Mouse (Mus musculus): ENCODE data around the gene Arhgef10l. TPM values are rescaled to one million over a fixed set of nuclear protein-coding genes. Genes with fewer than 3 reads are reported as not detected.
A peak's percentile ranks its signal among the peaks of the same experiment; 100 is the strongest.

The Arhgef10l gene
- total RNA-seq, 2 experiments from 2014 or later: 48.8 to 50.8 TPM

DNA sequence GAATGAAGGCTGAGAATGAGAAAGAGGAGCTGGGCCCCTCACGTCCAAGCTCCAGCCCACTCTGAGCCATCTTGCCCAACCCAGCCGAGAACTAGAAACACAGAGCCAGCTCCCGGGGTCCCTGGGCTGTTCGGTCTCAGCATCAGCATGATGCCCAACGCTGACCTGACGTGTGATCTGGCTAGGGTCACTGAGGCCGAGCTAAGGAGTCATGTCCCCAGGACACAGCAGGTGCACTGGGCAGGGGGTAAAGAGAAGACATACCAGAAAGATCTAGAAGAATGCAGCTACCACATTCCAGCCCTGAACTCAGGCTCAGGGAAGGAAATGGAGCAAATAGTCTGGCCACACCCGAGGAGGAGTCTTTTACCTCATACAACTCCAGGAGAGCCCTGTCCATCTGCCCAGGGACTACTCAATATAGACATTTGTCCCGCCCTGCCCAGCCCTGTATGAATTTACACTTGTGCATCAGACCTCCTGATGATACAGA is 57.5 kb downstream of the Arhgef10l start:
- DNase-seq (ENCODE audit: low spot score in 2 of 2): no peak

GRCm38 (mm10) chr4:140606779-140607178 is 59.0 kb downstream of the Arhgef10l start:
- DNase-seq (ENCODE audit: low spot score in 2 of 2): no peak

DNA sequence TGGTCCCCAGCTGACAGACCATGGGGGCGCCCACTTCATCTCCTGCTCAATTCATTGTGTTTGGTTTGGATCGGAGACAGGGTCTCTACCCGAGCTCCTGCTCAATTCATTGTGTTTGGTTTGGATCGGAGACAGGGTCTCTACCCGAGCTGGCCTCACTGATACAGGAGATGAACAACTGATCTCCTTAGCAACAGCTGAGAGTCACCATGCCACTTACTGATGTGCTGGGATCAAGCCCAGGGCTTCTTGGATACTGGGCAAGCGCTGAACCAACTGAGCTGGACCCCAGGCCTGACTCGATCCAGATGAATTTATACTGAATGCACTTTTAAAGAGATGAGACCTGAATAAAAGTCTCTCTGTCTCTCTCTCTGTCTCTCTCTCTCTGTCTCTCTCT is 59.6 kb downstream of the Arhgef10l start:
- no peak for DNase-seq (ENCODE audit: low spot score in 2 of 2)

DNA sequence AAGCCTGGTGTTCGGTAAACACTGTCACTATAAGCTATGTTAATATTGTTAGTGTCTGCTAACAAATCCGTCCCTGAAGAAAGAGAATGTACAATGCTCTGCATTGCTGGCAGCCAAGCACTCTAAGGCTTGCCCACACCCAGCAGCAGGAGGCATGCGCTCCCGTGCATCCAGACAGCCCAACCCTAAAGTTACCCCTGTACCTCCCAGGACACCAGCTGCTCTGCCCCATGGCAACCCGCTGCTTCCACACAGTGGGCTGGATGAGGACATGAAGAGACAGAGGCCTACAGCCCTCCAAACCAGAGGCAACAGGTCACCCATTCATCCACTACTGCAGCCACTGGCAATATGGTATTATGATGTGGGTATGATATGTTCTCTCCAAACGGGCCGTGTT is 60.0 kb downstream of the Arhgef10l start:
- DNase-seq (ENCODE audit: low spot score in 2 of 2): no peak

DNA sequence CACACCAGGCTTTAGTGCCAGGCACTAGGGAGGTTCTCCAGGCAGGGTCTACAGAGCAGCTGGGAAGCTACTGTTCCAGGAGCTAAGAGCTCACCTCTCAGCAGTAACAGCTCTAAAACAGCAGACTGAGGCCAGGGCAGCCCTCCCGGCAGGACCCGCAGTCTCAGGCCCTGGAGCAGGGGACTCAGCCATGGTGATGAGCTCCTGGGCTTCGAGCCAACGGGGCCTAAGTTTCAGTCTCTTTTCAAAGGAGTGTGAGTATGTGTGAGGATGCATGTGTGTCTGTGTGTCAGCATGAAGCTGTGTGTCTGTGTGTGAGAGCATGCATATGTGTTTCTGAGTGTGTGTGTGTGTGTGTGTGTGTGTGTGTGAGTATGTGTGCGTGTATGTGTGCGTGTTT is 60.6 kb downstream of the Arhgef10l start:
- no peak for DNase-seq (ENCODE audit: low spot score in 2 of 2)

DNA sequence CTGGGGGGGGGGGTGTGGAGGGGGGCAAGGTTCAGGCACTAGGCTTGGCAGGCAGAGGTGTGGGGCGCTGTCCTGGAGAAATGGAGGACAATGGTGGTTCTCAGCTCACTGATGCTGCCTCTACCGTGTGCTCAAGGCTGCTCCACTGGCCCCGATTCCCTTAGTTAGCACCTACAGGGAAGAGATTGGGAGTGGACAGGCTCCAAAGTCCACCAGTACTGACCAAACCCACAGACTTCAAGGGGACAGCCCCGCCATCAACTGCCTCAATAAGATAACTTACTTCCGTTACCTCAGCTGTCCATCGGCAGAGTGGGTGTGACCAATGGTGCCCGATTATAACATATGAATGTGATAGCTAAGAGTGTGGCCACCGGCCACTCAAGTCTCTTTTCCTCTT is 61.3 kb downstream of the Arhgef10l start:
- DNase-seq (ENCODE audit: low spot score in 2 of 2): no peak

DNA sequence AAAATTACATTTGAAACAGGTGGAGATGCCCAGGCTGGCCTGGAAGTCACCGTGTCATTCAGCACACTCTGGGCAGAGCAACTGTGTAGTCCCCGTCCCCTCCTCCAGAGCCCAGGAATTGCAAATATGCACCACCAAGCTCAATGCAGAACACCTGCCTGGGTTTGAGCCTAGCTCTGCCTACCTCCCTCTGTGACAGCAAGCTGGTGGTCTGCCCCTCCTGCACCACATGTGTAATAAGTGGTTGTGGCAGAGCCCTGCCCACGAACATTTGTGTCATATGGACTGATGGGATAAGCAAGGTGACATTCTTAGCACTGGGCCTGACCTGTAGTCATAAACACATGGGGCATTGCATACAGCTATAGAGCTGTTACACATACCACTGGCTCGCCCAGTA is 63.8 kb downstream of the Arhgef10l start:
- no peak for DNase-seq (ENCODE audit: low spot score in 2 of 2)

DNA sequence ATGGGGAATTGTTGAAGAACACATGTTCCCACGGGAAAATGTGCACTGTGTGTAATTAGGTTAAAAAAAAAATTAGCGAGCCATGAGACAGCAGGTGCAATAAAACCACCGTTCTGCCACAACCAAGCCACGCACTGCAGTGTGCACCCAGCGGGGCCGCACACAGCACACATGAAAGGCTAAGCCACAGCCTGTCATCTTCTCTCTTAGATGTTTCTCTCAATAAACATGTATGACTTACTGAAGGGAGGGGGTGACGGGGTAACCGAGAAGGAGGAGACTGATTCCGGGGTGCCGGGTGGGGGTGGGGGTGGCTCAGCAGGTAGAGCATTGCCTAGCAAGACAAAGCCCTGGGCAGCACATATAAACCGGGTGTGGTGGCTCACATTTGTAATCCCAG is 64.7 kb downstream of the Arhgef10l start:
- no peak for DNase-seq (ENCODE audit: low spot score in 2 of 2)

DNA sequence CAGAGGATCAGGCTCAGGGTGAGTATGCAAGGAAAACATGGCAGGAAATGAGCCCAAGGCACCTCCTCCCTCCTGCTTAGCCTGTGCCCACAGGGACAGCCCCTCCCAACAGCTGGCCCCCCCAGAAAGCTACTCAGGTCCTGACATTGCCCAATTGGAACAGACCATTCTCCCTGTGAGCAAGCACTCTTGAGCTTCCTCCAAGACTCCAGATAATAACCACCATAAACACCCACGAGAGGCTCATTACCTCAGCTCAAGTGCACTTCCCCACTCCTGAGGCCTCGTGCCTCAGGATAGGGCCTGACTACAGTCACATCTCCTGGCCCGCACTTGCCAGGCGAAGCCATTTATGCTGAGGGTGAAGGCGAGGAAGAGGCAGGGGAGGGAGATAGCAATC is 67.0 kb downstream of the Arhgef10l start:
- no peak for DNase-seq (ENCODE audit: low spot score in 2 of 2)

- DNase-seq (ENCODE audit: low spot score in 2 of 2): no peak
Measured at GRCm38 (mm10) chr4:140597928-140598327, 67.9 kb downstream of the Arhgef10l start.

- no peak for DNase-seq (ENCODE audit: low spot score in 2 of 2)
Measured at GRCm38 (mm10) chr4:140597378-140597777, 68.4 kb downstream of the Arhgef10l start.

- no peak for DNase-seq (ENCODE audit: low spot score in 2 of 2)
Measured at GRCm38 (mm10) chr4:140593771-140594505, 71.9 kb downstream of the Arhgef10l start.

DNA sequence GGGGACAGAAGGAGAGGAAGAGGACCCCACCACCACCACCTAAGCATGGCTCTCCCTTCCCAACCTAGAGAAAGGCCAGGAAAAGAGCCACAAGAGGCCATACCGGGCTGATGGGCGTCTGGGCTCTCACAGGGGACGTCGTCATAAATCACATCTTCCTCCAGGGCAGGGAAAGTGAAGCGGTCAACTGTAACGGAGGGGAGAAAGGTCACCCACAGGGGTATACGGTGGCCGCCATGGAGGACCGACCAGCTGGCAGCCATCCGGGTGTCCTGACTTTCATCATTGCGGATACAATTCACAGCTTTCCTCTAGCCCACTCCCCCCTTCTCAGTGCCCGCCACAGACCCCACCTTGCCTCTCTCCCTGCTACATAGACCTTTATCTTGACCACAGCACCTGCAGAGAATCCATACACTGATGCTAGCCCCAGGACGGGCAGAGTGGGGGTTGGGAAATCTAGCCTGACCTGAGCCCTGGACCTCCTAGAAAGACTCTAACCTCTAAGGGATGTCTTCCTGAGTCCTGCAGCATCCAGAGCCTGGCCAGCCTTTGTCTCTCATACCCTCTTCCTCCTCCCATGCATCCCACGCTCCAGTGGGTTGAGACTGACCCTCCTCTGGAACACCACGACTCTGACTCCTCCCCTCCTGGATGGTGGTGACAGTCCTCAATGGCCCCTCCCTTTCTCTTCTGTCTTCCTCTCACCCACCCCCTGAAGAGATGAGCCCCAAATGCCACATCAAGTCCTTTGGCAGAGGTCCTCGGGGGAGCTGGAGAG is 72.6 kb downstream of the Arhgef10l start:
- DNase-seq (ENCODE audit: low spot score in 2 of 2): no peak

DNA sequence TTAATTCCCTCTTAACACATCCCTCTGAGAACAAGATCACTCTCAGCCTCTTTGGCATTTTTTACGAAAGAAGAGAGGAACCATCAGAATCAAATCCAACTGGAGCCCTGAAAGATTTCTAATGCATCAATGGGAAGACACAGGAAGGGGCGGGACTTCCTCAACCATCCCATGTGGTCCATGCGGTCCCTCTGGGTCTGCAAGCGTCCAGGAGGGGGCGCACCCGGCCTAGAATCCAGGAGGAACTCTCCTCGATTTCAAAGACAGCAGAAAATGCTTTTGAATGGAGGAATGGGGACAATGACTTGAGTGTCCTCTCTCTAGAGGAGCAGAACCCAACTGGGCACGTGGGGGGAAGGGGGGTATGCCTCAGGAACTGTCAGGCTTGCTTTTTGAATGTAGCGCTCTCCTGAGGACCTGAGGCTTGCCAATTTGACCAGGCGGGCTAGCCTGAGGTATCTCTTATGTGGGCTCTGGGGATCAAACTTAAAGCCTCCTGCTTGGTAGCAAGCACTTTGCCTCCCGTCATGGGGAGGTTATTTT is 73.5 kb downstream of the Arhgef10l start:
- peak; percentile 78 to 88 for DNase-seq (ENCODE audit: low spot score in 2 of 2)

- no peak for DNase-seq (ENCODE audit: low spot score in 2 of 2)
Measured at GRCm38 (mm10) chr4:140586478-140586877, 79.3 kb downstream of the Arhgef10l start.

GRCm38 (mm10) chr4:140584240-140584639 is 81.6 kb downstream of the Arhgef10l start:
- DNase-seq (ENCODE audit: low spot score in 2 of 2): no peak

DNA sequence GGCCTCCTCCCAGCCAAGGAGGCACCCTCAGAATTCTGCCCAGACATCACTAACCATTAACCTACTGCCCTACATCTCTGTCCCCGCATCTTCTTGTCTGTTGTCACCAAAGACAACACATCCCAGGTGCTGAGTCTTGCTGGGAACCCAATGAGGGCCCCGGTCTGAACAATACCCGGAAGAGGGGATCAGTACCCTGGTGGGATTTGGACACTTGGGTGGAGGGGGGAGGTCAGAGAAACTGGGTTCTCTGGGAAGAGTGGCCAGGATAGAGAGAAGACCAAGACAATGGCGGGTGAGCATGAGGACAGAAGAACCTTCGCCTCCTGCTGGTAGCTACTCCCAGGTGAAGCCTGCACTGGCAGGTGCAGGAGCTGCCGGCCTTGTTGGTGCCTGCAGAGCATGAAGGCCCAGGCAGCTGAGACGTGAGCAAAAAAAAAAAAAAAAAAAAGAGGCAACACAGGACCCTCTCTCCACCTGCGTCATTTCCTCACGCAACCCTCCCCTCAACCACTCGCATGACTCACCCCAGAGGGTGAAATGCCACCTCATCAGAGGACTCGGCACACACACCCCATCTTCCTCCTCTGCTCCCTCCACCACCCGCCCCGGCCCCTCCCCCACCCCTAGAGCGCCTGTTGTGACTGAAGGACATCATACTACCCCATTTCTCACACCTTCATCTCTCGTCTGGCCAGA is 83.3 kb downstream of the Arhgef10l start:
- no peak for DNase-seq (ENCODE audit: low spot score in 2 of 2)

DNA sequence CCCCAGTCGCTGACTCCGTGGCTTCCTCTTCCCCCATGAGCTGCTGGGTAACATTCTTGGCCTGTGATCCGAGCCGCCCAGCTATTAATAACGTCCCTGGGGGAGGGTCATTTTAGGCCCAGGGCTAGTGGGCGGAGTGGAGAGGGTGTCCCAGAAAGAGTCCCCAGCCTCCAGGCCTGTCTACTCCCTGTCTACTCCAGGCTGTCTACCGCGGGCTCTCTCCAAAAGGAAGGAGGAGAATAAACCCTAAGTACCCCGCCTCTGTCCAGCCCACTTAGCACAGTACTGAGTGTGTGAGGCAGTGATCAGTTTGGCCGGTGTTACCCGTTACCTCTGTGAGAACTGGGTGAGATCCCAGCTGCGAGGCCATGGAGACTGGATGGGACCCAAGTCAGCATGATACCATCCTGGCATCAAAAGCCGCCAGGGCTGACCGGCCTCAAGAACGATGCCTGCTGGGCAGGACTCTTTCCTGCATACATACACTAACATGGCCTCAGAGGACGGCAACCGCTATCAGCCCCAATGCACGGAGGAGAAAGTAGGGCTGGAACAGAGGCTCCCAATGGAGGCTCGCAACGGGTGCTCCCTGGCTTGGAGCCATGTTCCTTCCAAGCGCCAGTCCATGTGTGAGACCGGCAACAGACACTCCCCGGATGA is 84.0 kb downstream of the Arhgef10l start:
- DNase-seq (ENCODE audit: low spot score in 2 of 2): peak in 1 of 2 experiments; percentile 10

- no peak for DNase-seq (ENCODE audit: low spot score in 2 of 2)
Measured at GRCm38 (mm10) chr4:140581341-140581729, 84.5 kb downstream of the Arhgef10l start.

GRCm38 (mm10) chr4:140580866-140581265 is 84.9 kb downstream of the Arhgef10l start:
- DNase-seq (ENCODE audit: low spot score in 2 of 2): no peak

GRCm38 (mm10) chr4:140579576-140579975 is 86.2 kb downstream of the Arhgef10l start:
- no peak for DNase-seq (ENCODE audit: low spot score in 2 of 2)

All from layer of hippocampus, postnatal 14 days (tissue).